Mouse (Mus musculus): ENCODE data around the gene Crat. TPM values are rescaled to one million over a fixed set of nuclear protein-coding genes. Genes with fewer than 3 reads are reported as not detected.

Gene Crat
- polyA plus RNA-seq, 1 experiment from 2014 or later = 23.0 TPM

DNA sequence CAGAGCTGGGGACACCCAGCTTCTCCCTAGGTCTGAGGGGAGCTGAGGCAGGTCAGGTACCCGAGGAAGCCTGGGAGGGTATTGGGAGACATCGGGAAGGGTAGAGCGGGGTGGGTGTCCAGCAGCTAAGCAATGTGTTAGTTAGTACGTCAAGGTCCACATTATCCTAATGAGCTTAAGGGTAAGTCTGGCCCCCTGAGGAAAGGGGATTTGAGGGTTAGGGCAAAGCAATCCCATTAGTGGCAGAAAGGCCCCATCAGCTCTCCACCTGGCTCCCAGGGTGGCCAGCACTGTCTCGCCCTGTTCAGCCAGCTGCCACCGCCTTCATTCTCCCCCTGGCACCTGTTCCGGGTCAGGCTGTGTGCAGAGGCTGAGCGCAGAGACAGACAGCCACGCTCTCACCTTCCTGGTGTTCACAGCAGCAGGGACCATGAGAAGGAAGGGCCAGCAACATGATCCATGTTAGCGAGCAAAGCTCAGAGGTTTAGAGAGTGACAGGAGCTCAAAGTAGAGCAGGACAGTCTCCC lies 17.6 kb downstream of the Crat start:
- no peak overlapping the region for H3K4me3 ChIP-seq (replicated peaks)
- peaks cover 49% of the 10 kb centered on the region for H3K4me1 ChIP-seq
- 60% methylated on average over 10 of the region's 10 CpGs for WGBS
- no peak overlapping the region; the same call in 1 of the 2 replicates for H3K27ac ChIP-seq
- ATAC-seq (ENCODE audit: low FRiP score) = no peak
- H3K9me3 ChIP-seq = no peaks in the 10 kb centered on the region
- no peaks in the 10 kb centered on the region for H3K27me3 ChIP-seq
- peak overlapping the region; percentile 38; the same call in 1 of the 2 replicates for H3K9ac ChIP-seq
- peaks cover 65% of the 10 kb centered on the region for H3K36me3 ChIP-seq (replicated peaks)
- H3K4me2 ChIP-seq = no peak overlapping the region

- 93% methylated on average over 7 of the region's 7 CpGs for WGBS
- Histone ChIP-seq H3K4me3 (replicated peaks) (no peak overlapping the region), H3K4me2 (no peak overlapping the region)
These were observed 19.4 kb downstream of the Crat start for GRCm38 (mm10) chr2:30396246-30396645.

GRCm38 (mm10) chr2:30395757-30396156 lies 19.9 kb downstream of the Crat start:
- H3K27ac ChIP-seq = no peak overlapping the region
- ATAC-seq (ENCODE audit: low FRiP score) = no peak
- H3K9me3 ChIP-seq = no peaks in the 10 kb centered on the region
- H3K9ac ChIP-seq = no peak overlapping the region
- 93% methylated on average over 7 of the region's 7 CpGs for WGBS
- peaks cover 50% of the 10 kb centered on the region for H3K36me3 ChIP-seq (replicated peaks)
- H3K4me1 ChIP-seq = peaks cover 50% of the 10 kb centered on the region
- no peak overlapping the region for H3K4me3 ChIP-seq (replicated peaks)
- H3K4me2 ChIP-seq = no peak overlapping the region
- H3K27me3 ChIP-seq = no peaks in the 10 kb centered on the region

More at GRCm38 (mm10) chr2:30396246-30396645, 19.4 kb downstream of the Crat start:
- Histone ChIP-seq H3K9ac (no peak overlapping the region), H3K27ac (no peak overlapping the region), H3K27me3 (no peaks in the 10 kb centered on the region), H3K36me3 (replicated peaks) (peaks cover 51% of the 10 kb centered on the region), H3K9me3 (no peaks in the 10 kb centered on the region), H3K4me1 (peaks cover 54% of the 10 kb centered on the region)
- ATAC-seq (ENCODE audit: low FRiP score) = no peak

- Histone ChIP-seq H3K4me3 (replicated peaks) (peak overlapping the region; percentile 73), H3K9ac (peak overlapping the region; percentile 71), H3K4me1 (peaks cover 25% of the 10 kb centered on the region), H3K27me3 (no peaks in the 10 kb centered on the region), H3K36me3 (replicated peaks) (peaks cover 35% of the 10 kb centered on the region), H3K9me3 (no peaks in the 10 kb centered on the region), H3K4me2 (peak overlapping the region; percentile 93), H3K27ac (peak overlapping the region; percentile 88; the same call in 1 of the 2 replicates)
- no peak for ATAC-seq (ENCODE audit: low FRiP score)
- WGBS = 77% methylated on average over 1 of the region's 1 CpGs
These were observed 22.3 kb downstream of the Crat start for GRCm38 (mm10) chr2:30393370-30393656.

DNA sequence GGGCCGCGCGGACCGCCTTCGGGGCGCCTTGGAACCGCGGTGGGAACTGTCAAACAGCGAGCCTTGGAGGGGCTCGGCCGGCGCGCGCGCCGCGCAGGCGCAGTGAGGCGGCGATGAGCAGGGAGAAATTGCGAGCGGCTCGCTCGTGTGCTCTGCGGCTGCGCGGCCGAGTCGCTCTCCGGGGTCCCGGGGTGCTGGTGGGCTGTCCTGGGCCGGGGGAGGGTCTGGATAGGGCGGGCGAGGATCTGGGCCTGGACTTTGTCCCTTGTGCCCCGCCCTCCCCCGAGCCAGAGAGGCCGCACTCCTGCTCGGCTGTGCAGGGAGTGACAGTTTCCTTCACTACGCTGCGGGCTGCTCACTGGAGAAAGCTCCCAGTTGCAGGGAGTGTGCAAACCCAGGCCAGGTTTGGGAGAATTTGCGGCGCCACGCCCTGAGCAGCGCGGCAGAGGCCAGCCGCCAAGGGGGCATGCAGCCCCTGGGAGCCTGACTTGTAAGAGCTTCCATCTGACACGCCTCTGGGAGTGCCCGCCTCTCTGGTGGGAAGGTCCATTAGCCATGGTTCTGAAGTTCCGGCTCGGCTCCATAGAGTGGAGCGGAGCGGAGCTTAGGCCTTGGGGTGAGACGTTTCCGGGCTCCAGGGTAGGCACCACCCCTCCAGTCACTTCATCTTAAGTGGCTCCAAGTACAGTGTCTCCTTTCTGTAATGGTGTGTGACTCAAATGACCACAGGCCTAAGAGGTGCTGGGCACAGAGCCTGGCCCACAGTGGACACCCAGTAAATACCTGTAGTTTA lies 22.8 kb downstream of the Crat start:
- Histone ChIP-seq H3K27me3 (no peaks in the 10 kb centered on the region), H3K4me3 (replicated peaks) (peak overlapping the region; percentile 73), H3K36me3 (replicated peaks) (peaks cover 30% of the 10 kb centered on the region), H3K27ac (peak overlapping the region; percentile 88), H3K9me3 (no peaks in the 10 kb centered on the region), H3K4me1 (peaks cover 20% of the 10 kb centered on the region), H3K4me2 (peak overlapping the region; percentile 93), H3K9ac (peak overlapping the region; percentile 71)
- peak; percentile 81 for ATAC-seq (ENCODE audit: low FRiP score)
- 1% methylated on average over 54 of the region's 54 CpGs for WGBS

GRCm38 (mm10) chr2:30392114-30392576 lies 23.5 kb downstream of the Crat start, which contains the start of gene Dolpp1:
Dolpp1 (plus strand) TSS chr2:30392254.
- peaks cover 24% of the 10 kb centered on the region for H3K36me3 ChIP-seq (replicated peaks)
- H3K27me3 ChIP-seq = no peaks in the 10 kb centered on the region
- peak within 1 kb of the TSS; percentile 71 for H3K9ac ChIP-seq
- under 1% methylated on average over 40 of the region's 40 CpGs for WGBS
- H3K4me2 ChIP-seq = peak within 1 kb of the TSS; percentile 93
- H3K4me3 ChIP-seq (replicated peaks) = peak within 1 kb of the TSS; percentile 73
- ATAC-seq (ENCODE audit: low FRiP score) = peak; percentile 98
- H3K4me1 ChIP-seq = peaks cover 18% of the 10 kb centered on the region
- peak within 1 kb of the TSS; percentile 88 for H3K27ac ChIP-seq
- H3K9me3 ChIP-seq = no peaks in the 10 kb centered on the region

GRCm38 (mm10) chr2:30389000-30389399 lies 26.6 kb downstream of the Crat start:
- no peak overlapping the region for H3K27ac ChIP-seq
- no peak overlapping the region for H3K4me2 ChIP-seq
- no peaks in the 10 kb centered on the region for H3K9me3 ChIP-seq
- peaks cover 21% of the 10 kb centered on the region for H3K36me3 ChIP-seq (replicated peaks)
- no peak overlapping the region for H3K9ac ChIP-seq
- WGBS = 92% methylated on average over 2 of the region's 2 CpGs
- H3K4me1 ChIP-seq = peaks cover 15% of the 10 kb centered on the region
- ATAC-seq (ENCODE audit: low FRiP score) = no peak
- H3K4me3 ChIP-seq (replicated peaks) = no peak overlapping the region
- H3K27me3 ChIP-seq = no peaks in the 10 kb centered on the region

- Histone ChIP-seq H3K9me3 (no peaks in the 10 kb centered on the region), H3K36me3 (replicated peaks) (peaks cover 38% of the 10 kb centered on the region), H3K4me1 (0 out of 2 replicates have a peak, but pooled peaks cover 4% of the 10 kb centered on the region), H3K27me3 (no peaks in the 10 kb centered on the region), H3K27ac (no peak overlapping the region), H3K4me3 (replicated peaks) (no peak overlapping the region), H3K4me2 (no peak overlapping the region), H3K9ac (no peak overlapping the region)
- ATAC-seq (ENCODE audit: low FRiP score) = no peak
- 87% methylated on average over 9 of the region's 9 CpGs for WGBS
These were observed 28.7 kb downstream of the Crat start for GRCm38 (mm10) chr2:30386913-30387312.

DNA sequence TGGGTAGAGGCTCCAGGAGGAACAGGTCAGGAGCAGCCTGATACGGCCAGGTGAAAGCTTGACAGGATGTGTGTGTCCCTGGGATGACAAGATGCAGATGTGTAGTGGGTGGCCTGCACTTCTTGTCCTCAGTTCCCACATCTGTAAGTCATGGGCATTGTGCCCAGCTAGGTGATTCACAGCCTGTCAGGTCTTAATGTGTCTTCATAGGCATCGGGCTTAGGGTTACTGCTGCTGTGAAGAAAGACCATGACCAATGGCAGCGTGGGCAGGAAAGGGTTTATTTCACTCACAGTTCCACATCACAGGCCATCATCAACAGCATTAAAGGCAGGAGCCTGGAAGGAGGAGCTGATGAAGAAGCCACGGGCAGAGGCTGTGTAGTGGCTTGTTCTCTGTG lies 30.0 kb downstream of the Crat start:
- Histone ChIP-seq H3K27ac (no peak overlapping the region), H3K27me3 (no peaks in the 10 kb centered on the region), H3K4me3 (replicated peaks) (no peak overlapping the region), H3K4me2 (no peak overlapping the region), H3K36me3 (replicated peaks) (peaks cover 48% of the 10 kb centered on the region), H3K9ac (no peak overlapping the region), H3K9me3 (no peaks in the 10 kb centered on the region), H3K4me1 (no peaks in the 10 kb centered on the region)
- ATAC-seq (ENCODE audit: low FRiP score) = no peak
- 90% methylated on average over 4 of the region's 4 CpGs for WGBS

- Histone ChIP-seq H3K27me3 (no peaks in the 10 kb centered on the region), H3K4me2 (no peak overlapping the region), H3K36me3 (replicated peaks) (peaks cover 53% of the 10 kb centered on the region), H3K9ac (no peak overlapping the region), H3K4me1 (no peaks in the 10 kb centered on the region), H3K4me3 (replicated peaks) (no peak overlapping the region), H3K9me3 (no peaks in the 10 kb centered on the region), H3K27ac (no peak overlapping the region)
- ATAC-seq (ENCODE audit: low FRiP score) = no peak
- 84% methylated on average over 5 of the region's 5 CpGs for WGBS
These were observed 30.8 kb downstream of the Crat start for GRCm38 (mm10) chr2:30384814-30385213.

DNA sequence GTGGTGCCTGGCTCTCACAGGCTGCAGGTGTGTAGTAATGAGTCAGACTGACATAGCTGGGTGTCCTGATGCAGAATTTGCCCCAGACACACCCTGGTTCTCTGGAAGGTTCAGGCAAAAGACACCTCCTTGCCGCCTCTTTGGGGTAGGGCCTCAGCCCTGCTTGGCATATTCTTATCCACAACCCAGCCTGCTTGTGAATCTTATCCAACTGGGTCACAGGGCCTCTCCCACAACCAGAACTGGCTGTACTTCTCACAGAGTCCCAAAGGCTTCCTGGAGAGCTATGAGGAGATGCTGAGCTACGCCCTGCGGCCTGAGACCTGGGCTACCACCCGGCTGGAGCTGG lies 34.3 kb downstream of the Crat start:
- ATAC-seq (ENCODE audit: low FRiP score) = no peak
- 92% methylated on average over 4 of the region's 4 CpGs for WGBS
- Histone ChIP-seq H3K4me1 (no peaks in the 10 kb centered on the region), H3K9ac (no peak overlapping the region; the same call in 1 of the 2 replicates), H3K36me3 (replicated peaks) (peaks cover 87% of the 10 kb centered on the region), H3K4me2 (no peak overlapping the region), H3K4me3 (replicated peaks) (no peak overlapping the region), H3K27ac (no peak overlapping the region), H3K9me3 (no peaks in the 10 kb centered on the region), H3K27me3 (no peaks in the 10 kb centered on the region)

GRCm38 (mm10) chr2:30380564-30381376 lies 34.8 kb downstream of the Crat start:
- Histone ChIP-seq H3K36me3 (replicated peaks) (peaks cover 92% of the 10 kb centered on the region), H3K27ac (no peak overlapping the region), H3K4me2 (no peak overlapping the region), H3K9ac (no peak overlapping the region; the same call in 1 of the 2 replicates), H3K4me1 (no peaks in the 10 kb centered on the region), H3K9me3 (no peaks in the 10 kb centered on the region), H3K27me3 (no peaks in the 10 kb centered on the region), H3K4me3 (replicated peaks) (no peak overlapping the region)
- no peak for ATAC-seq (ENCODE audit: low FRiP score)
- 94% methylated on average over 10 of the region's 10 CpGs for WGBS
